Mouse (Mus musculus) A20 (cell line): ENCODE measurements around the gene Dthd1.

Source experiments
- DNase-seq: peaks from one replicate; pipeline ENCODE4 v3.0.0-alpha.2; 2011; ENCODE audit warnings: low read depth, low spot score

The Dthd1 gene

GRCm38 (mm10) chr5:62813402-62814071 lies at the start of gene Dthd1:
Dthd1 (plus strand) TSS chr5:62813823.
- no peak for DNase-seq

GRCm38 (mm10) chr5:62764161-62764560 lies 49.5 kb upstream of the Dthd1 start:
- no peak for DNase-seq

- no peak for DNase-seq
Observed at GRCm38 (mm10) chr5:62765459-62765783, 48.2 kb upstream of the Dthd1 start.

GRCm38 (mm10) chr5:62765784-62766701 lies 47.6 kb upstream of the Dthd1 start, which contains the start of gene Arap2:
Arap2 (minus strand) TSS chr5:62766159.
- no peak for DNase-seq

GRCm38 (mm10) chr5:62771775-62772599 lies 41.6 kb upstream of the Dthd1 start:
- no peak for DNase-seq

GRCm38 (mm10) chr5:62777804-62778203 lies 35.8 kb upstream of the Dthd1 start:
- DNase-seq: no peak

GRCm38 (mm10) chr5:62778682-62779081 lies 34.9 kb upstream of the Dthd1 start:
- peak; percentile 63 for DNase-seq

- no peak for DNase-seq
Observed at GRCm38 (mm10) chr5:62786809-62787208, 26.8 kb upstream of the Dthd1 start.

GRCm38 (mm10) chr5:62790921-62791564 lies 22.6 kb upstream of the Dthd1 start:
- no peak for DNase-seq

- DNase-seq: no peak
Observed at GRCm38 (mm10) chr5:62792776-62793175, 20.8 kb upstream of the Dthd1 start.

GRCm38 (mm10) chr5:62814072-62814414 lies 420 bp downstream of the Dthd1 start:
- DNase-seq: no peak

- peak; percentile 58 for DNase-seq
Observed at GRCm38 (mm10) chr5:62815741-62816140, 2.1 kb downstream of the Dthd1 start.

- no peak for DNase-seq
Observed at GRCm38 (mm10) chr5:62819567-62819966, 5.9 kb downstream of the Dthd1 start.

GRCm38 (mm10) chr5:62820363-62821271 lies 7.0 kb downstream of the Dthd1 start:
- DNase-seq: no peak

- DNase-seq: no peak
Observed at GRCm38 (mm10) chr5:62842955-62843730, 29.5 kb downstream of the Dthd1 start.

GRCm38 (mm10) chr5:62846571-62847131 lies 33.0 kb downstream of the Dthd1 start:
- DNase-seq: peak; percentile 50

- DNase-seq: no peak
Observed at GRCm38 (mm10) chr5:62851337-62851736, 37.7 kb downstream of the Dthd1 start.

- DNase-seq: peak; percentile 58
Observed at GRCm38 (mm10) chr5:62854361-62854844, 40.8 kb downstream of the Dthd1 start.

- no peak for DNase-seq
Observed at GRCm38 (mm10) chr5:62857502-62857901, 43.9 kb downstream of the Dthd1 start.
